Comparison of ENCODE assay signal across 23 mouse cellular contexts in genomic region chr7:141960926-141961325, GRCm38 (mm10). TPM values are rescaled to one million over a fixed set of nuclear protein-coding genes. Genes with fewer than 3 reads are reported as not detected.
A peak's percentile ranks its signal among the peaks of the same experiment; 100 is the strongest.
DNase-seq lines count a peak whose midpoint lies in the region; ATAC-seq and TF ChIP-seq lines count a peak whose summit lies in the region.
"Had no signal": no experiment of that assay in that cellular context is flagged by ENCODE, and none has a peak within 500 bp of the region (broad histone marks: within the 10 kb centered on the region; RNA-seq: fewer than 3 reads in every experiment).

No protein-coding gene starts in this region.

- no peak for TF ChIP-seq CTCF in midbrain, postnatal 0 days (IDR thresholded peaks at IDR 0.05)

- 0 out of 2 replicates have a peak overlapping the region, but pooled peaks have one; percentile 21 for H3K27ac ChIP-seq in forebrain, embryonic 13.5 days
- no peak overlapping the region for H3K27ac ChIP-seq in forebrain, embryonic 12.5 days
- 0 out of 2 replicates have a peak overlapping the region, but pooled peaks have one; percentile 26 for H3K27ac ChIP-seq in midbrain, embryonic 14.5 days (replicated peaks; ENCODE audit: low read depth, low read length)
- no peak overlapping the region for H3K27ac ChIP-seq in midbrain, postnatal 0 days (ENCODE audit: low read depth, low read length)
- H3K27ac ChIP-seq: forebrain, embryonic 15.5 days; heart, embryonic 13.5 days; kidney, embryonic 15.5 days; limb, embryonic 10.5 days; liver, embryonic 15.5 days; lung, embryonic 15.5 days had no signal

- peaks cover 82% of the 10 kb centered on the region for H3K4me1 ChIP-seq in forebrain, embryonic 13.5 days
- H3K4me1 ChIP-seq in forebrain, embryonic 12.5 days, result peaks cover 80% of the 10 kb centered on the region
- H3K4me1 ChIP-seq in midbrain, embryonic 14.5 days (ENCODE audit: control insufficient read depth, insufficient read depth, low read length), result peaks cover 80% of the 10 kb centered on the region
- peaks cover 28% of the 10 kb centered on the region; the same call in 1 of the 2 replicates for H3K4me1 ChIP-seq in midbrain, postnatal 0 days (ENCODE audit: insufficient read depth, low read length)
- H3K4me1 ChIP-seq: heart, embryonic 13.5 days; kidney, embryonic 15.5 days; limb, embryonic 10.5 days; liver, embryonic 15.5 days; lung, embryonic 15.5 days had no signal

- H3K4me3 ChIP-seq in forebrain, embryonic 13.5 days, result no peak overlapping the region
- H3K4me3 ChIP-seq in forebrain, embryonic 12.5 days (replicated peaks), result no peak overlapping the region
- H3K4me3 ChIP-seq in midbrain, embryonic 14.5 days (replicated peaks; ENCODE audit: low read depth, low read length), result no peak overlapping the region
- H3K4me3 ChIP-seq in midbrain, postnatal 0 days (ENCODE audit: low read depth, low read length), result no peak overlapping the region
- H3K4me3 ChIP-seq: forebrain, embryonic 15.5 days; heart, embryonic 13.5 days; kidney, embryonic 15.5 days; limb, embryonic 10.5 days; liver, embryonic 15.5 days; lung, embryonic 15.5 days had no signal

- no peak overlapping the region for H3K4me2 ChIP-seq in forebrain, embryonic 13.5 days
- no peak overlapping the region for H3K4me2 ChIP-seq in forebrain, embryonic 12.5 days
- no peak overlapping the region for H3K4me2 ChIP-seq in midbrain, embryonic 14.5 days (ENCODE audit: low read length)
- H3K4me2 ChIP-seq in midbrain, postnatal 0 days (ENCODE audit: low read depth, low read length, poor library complexity, severe bottlenecking), result no peak overlapping the region
- H3K4me2 ChIP-seq: forebrain, embryonic 15.5 days; heart, embryonic 13.5 days; kidney, embryonic 15.5 days; liver, embryonic 15.5 days; lung, embryonic 15.5 days had no signal

- H3K9ac ChIP-seq in forebrain, embryonic 13.5 days, result no peak overlapping the region
- H3K9ac ChIP-seq in forebrain, embryonic 12.5 days, result no peak overlapping the region
- no peak overlapping the region; the same call in 1 of the 2 replicates for H3K9ac ChIP-seq in midbrain, embryonic 14.5 days (replicated peaks; ENCODE audit: low read length)
- H3K9ac ChIP-seq in midbrain, postnatal 0 days (replicated peaks; ENCODE audit: low read length, poor library complexity, severe bottlenecking), result no peak overlapping the region
- H3K9ac ChIP-seq: forebrain, embryonic 15.5 days; heart, embryonic 13.5 days; kidney, embryonic 15.5 days; liver, embryonic 15.5 days; lung, embryonic 15.5 days had no signal

- 88% methylated on average over 2 of the region's 2 CpGs for WGBS in forebrain, embryonic 13.5 days
- WGBS in forebrain, embryonic 12.5 days, result 91% methylated on average over 2 of the region's 2 CpGs
- 81% methylated on average over 2 of the region's 2 CpGs for WGBS in midbrain, embryonic 14.5 days
- 73% methylated on average over 2 of the region's 2 CpGs for WGBS in midbrain, postnatal 0 days

- no peak for ATAC-seq in forebrain, embryonic 13.5 days
- no peak for ATAC-seq in forebrain, embryonic 12.5 days (ENCODE audit: low FRiP score)
- no peak for ATAC-seq in midbrain, embryonic 14.5 days (ENCODE audit: low FRiP score, low TSS enrichment)
- no peak for ATAC-seq in midbrain, postnatal 0 days (ENCODE audit: low FRiP score)
- ATAC-seq: forebrain, embryonic 15.5 days; Patski had no signal

- no peak for DNase-seq in midbrain, embryonic 14.5 days
- no peak for DNase-seq in midbrain, postnatal 0 days (ENCODE audit: low spot score)
- peak; percentile 74 for DNase-seq in cerebellum, adult 9-11 months
- DNase-seq in adrenal gland, adult 18-20 months (ENCODE audit: low spot score in 2 of 2), result no peak
- no peak for DNase-seq in embryo, embryonic 10 days (ENCODE audit: low spot score)
- DNase-seq: adrenal gland, adult 8-10 months; gastrocnemius, postnatal 10 days; heart, postnatal 14 days; kidney, adult 11 months; kidney, postnatal 36 days; liver; lung, postnatal 4 days had no signal

- H3K27me3 ChIP-seq in forebrain, embryonic 13.5 days, result no peaks in the 10 kb centered on the region
- no peaks in the 10 kb centered on the region for H3K27me3 ChIP-seq in forebrain, embryonic 12.5 days
- H3K27me3 ChIP-seq in midbrain, embryonic 14.5 days (ENCODE audit: control insufficient read depth, insufficient read depth, low read length), result no peaks in the 10 kb centered on the region
- no peaks in the 10 kb centered on the region for H3K27me3 ChIP-seq in midbrain, postnatal 0 days (ENCODE audit: insufficient read depth, low read length)
- H3K27me3 ChIP-seq: forebrain, embryonic 15.5 days; lung, embryonic 15.5 days had no signal

- peaks cover 9% of the 10 kb centered on the region; the same call in 1 of the 2 replicates for H3K36me3 ChIP-seq in forebrain, embryonic 13.5 days (ENCODE audit: poor library complexity, severe bottlenecking)
- H3K36me3 ChIP-seq in forebrain, embryonic 12.5 days (replicated peaks), result no peaks in the 10 kb centered on the region; the same call in 1 of the 2 replicates
- no peaks in the 10 kb centered on the region for H3K36me3 ChIP-seq in midbrain, embryonic 14.5 days (ENCODE audit: control insufficient read depth, insufficient read depth, low read length)
- no peaks in the 10 kb centered on the region for H3K36me3 ChIP-seq in midbrain, postnatal 0 days (ENCODE audit: insufficient read depth, low read length)
- H3K36me3 ChIP-seq: forebrain, embryonic 15.5 days; G1E; heart, embryonic 13.5 days; kidney, embryonic 15.5 days; limb, embryonic 10.5 days; liver, embryonic 15.5 days; lung, embryonic 15.5 days had no signal

- no peaks in the 10 kb centered on the region for H3K9me3 ChIP-seq in forebrain, embryonic 13.5 days (replicated peaks)
- no peaks in the 10 kb centered on the region for H3K9me3 ChIP-seq in forebrain, embryonic 12.5 days
- H3K9me3 ChIP-seq in midbrain, embryonic 14.5 days (ENCODE audit: control insufficient read depth, low read length), result no peaks in the 10 kb centered on the region
- H3K9me3 ChIP-seq in midbrain, postnatal 0 days (ENCODE audit: low read length), result no peaks in the 10 kb centered on the region
- H3K9me3 ChIP-seq: forebrain, embryonic 15.5 days; G1E; heart, embryonic 13.5 days; kidney, embryonic 15.5 days; limb, embryonic 10.5 days; liver, embryonic 15.5 days; lung, embryonic 15.5 days had no signal

RNA-seq across cellular contexts. Expression of gene Brsk2, which starts 11.4 kb away (rescaled TPM):
- 20.4 and 22.7 TPM in 2 replicates for polyA plus RNA-seq in forebrain, embryonic 13.5 days (2015; fragmentation: Nextera tagmentation; extraction: Ambion mirVana)
- polyA plus RNA-seq in forebrain, embryonic 12.5 days (2016; fragmentation: Nextera tagmentation; extraction: Ambion mirVana), result 19.8 and 20.2 TPM in 2 replicates
- 23.9 and 33.5 TPM in 2 replicates for polyA plus RNA-seq in midbrain, embryonic 14.5 days (2014; fragmentation: Nextera tagmentation; extraction: Ambion mirVana)
- total RNA-seq in midbrain, postnatal 0 days (2014; rRNA removed), result 137 and 159 TPM in 2 replicates
- 18.9 and 20.1 TPM in 2 replicates for polyA plus RNA-seq in midbrain, postnatal 0 days (2015; fragmentation: Nextera tagmentation; extraction: Ambion mirVana)
- 1 to 10 TPM; 1.8 to 2.1 TPM for total RNA-seq in adrenal gland, adult 18-20 months (2021)
- total RNA-seq: granulocyte monocyte progenitor cell, adult 5-6 weeks had no signal
- polyA plus RNA-seq: G1E had no signal

RNA-seq across cellular contexts. Expression of gene Tollip, which starts 42.6 kb away (rescaled TPM):
- polyA plus RNA-seq in forebrain, embryonic 13.5 days (2015; fragmentation: Nextera tagmentation; extraction: Ambion mirVana), result 66.4 and 75.2 TPM in 2 replicates
- polyA plus RNA-seq in forebrain, embryonic 12.5 days (2016; fragmentation: Nextera tagmentation; extraction: Ambion mirVana), result 69.2 and 76.2 TPM in 2 replicates
- polyA plus RNA-seq in midbrain, embryonic 14.5 days (2014; fragmentation: Nextera tagmentation; extraction: Ambion mirVana), result 61.9 and 79.7 TPM in 2 replicates
- 99.4 and 110 TPM in 2 replicates for total RNA-seq in midbrain, postnatal 0 days (2014; rRNA removed)
- polyA plus RNA-seq in midbrain, postnatal 0 days (2015; fragmentation: Nextera tagmentation; extraction: Ambion mirVana), result 78.0 and 81.3 TPM in 2 replicates
- total RNA-seq in adrenal gland, adult 18-20 months (2021), result 10 to 100 TPM; 57.0 to 57.8 TPM

Comparison
In these comparisons a context has a peak if more than half of its experiments do, and no peak if none do; other contexts are left out.
1. H3K27ac ChIP-seq: peak in forebrain, embryonic 13.5 days (single experiment) and midbrain, embryonic 14.5 days (single experiment); none in forebrain, embryonic 12.5 days (single experiment) and midbrain, postnatal 0 days (single experiment).